In the genomic region with DNA sequence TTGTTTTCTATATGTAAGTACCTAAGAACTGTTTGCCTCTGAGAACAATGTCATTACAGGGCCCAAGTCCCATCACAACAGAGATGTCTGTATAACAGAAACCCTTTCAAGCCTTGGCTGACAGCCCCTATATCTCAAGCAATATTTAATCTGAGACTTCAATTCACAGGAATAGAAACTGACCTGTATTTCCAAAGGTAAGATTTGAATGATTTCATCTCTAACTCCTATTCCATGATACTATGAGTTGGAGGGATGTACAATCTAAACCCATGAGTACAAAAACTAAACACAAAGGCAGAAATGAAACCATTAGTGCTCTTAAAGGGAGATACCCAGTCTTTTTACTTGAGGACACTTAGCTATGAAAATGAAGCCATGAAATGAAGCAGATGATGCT, we compare ENCODE assay signal across 24 mouse cellular contexts.
DNase-seq lines count a peak whose midpoint lies in the region; ATAC-seq lines count a peak whose summit lies in the region.
"Had no signal": no experiment of that assay in that cellular context is flagged by ENCODE, and none has a peak within 500 bp of the region (broad histone marks: within the 10 kb centered on the region; RNA-seq: fewer than 3 reads in every experiment).

No protein-coding gene starts in this region.

- 0 out of 2 replicates have a peak overlapping the region, but pooled peaks have one; percentile 42 for H3K27ac ChIP-seq in brown adipose tissue, adult 24 weeks (replicated peaks; ENCODE audit: low read depth, low read length)
- H3K27ac ChIP-seq in liver, embryonic 15.5 days (replicated peaks): no peak overlapping the region
- H3K27ac ChIP-seq: embryonic facial prominence, embryonic 13.5 days; forebrain, embryonic 13.5 days; hindbrain, embryonic 12.5 days; kidney, embryonic 15.5 days; limb, embryonic 15.5 days; midbrain, embryonic 12.5 days had no signal

- no peak overlapping the region for H3K9ac ChIP-seq in liver, embryonic 15.5 days
- H3K9ac ChIP-seq: embryonic facial prominence, embryonic 13.5 days; forebrain, embryonic 13.5 days; hindbrain, embryonic 12.5 days; kidney, embryonic 15.5 days; limb, embryonic 15.5 days; midbrain, embryonic 12.5 days had no signal

- no peaks in the 10 kb centered on the region for H3K27me3 ChIP-seq in megakaryocyte, embryonic 14.5 days (replicated peaks)
- H3K27me3 ChIP-seq in liver, embryonic 15.5 days: no peaks in the 10 kb centered on the region
- H3K27me3 ChIP-seq: forebrain, embryonic 13.5 days; hindbrain, embryonic 12.5 days; kidney, embryonic 15.5 days; limb, embryonic 15.5 days; midbrain, embryonic 12.5 days had no signal

- H3K4me3 ChIP-seq in megakaryocyte, embryonic 14.5 days (replicated peaks): peak overlapping the region; percentile 94
- no peak overlapping the region for H3K4me3 ChIP-seq in brown adipose tissue, adult 24 weeks (ENCODE audit: insufficient read depth, low read depth, low read length)
- H3K4me3 ChIP-seq in liver, embryonic 15.5 days (replicated peaks): no peak overlapping the region
- H3K4me3 ChIP-seq: embryonic facial prominence, embryonic 13.5 days; forebrain, embryonic 13.5 days; hindbrain, embryonic 12.5 days; kidney, embryonic 15.5 days; limb, embryonic 15.5 days; midbrain, embryonic 12.5 days had no signal

- no peak for ATAC-seq in megakaryocyte, adult 5-6 weeks (ENCODE audit: poor library complexity, severe bottlenecking)
- ATAC-seq in liver, embryonic 15.5 days (ENCODE audit: insufficient read depth): no peak
- ATAC-seq: forebrain, embryonic 13.5 days had no signal

- peaks cover 75% of the 10 kb centered on the region for H3K4me1 ChIP-seq in megakaryocyte, embryonic 14.5 days
- no peaks in the 10 kb centered on the region; the same call in 1 of the 2 replicates for H3K4me1 ChIP-seq in brown adipose tissue, adult 24 weeks (ENCODE audit: control insufficient read depth, insufficient read depth, insufficient read length, low read length)
- H3K4me1 ChIP-seq in liver, embryonic 15.5 days (replicated peaks): no peaks in the 10 kb centered on the region; the same call in 1 of the 2 replicates

- H3K4me2 ChIP-seq in liver, embryonic 15.5 days: peak overlapping the region; percentile 21; the same call in 1 of the 2 replicates
- H3K4me2 ChIP-seq: embryonic facial prominence, embryonic 13.5 days; forebrain, embryonic 13.5 days; heart, embryonic 11.5 days; hindbrain, embryonic 12.5 days; kidney, embryonic 15.5 days; limb, embryonic 15.5 days; midbrain, embryonic 12.5 days had no signal

- peaks cover 26% of the 10 kb centered on the region for H3K36me3 ChIP-seq in megakaryocyte, embryonic 14.5 days (replicated peaks; ENCODE audit: low read length)
- H3K36me3 ChIP-seq in liver, embryonic 15.5 days (replicated peaks): no peaks in the 10 kb centered on the region
- H3K36me3 ChIP-seq: embryonic facial prominence, embryonic 13.5 days; hindbrain, embryonic 12.5 days; kidney, embryonic 15.5 days; limb, embryonic 15.5 days had no signal

- DNase-seq in c-Kit-positive CD71-positive TER-119-positive erythroid progenitor cells, embryonic 14.5 days (ENCODE audit: low spot score): no peak
- no peak for DNase-seq in neural tube, embryonic 10.5 days (ENCODE audit: extremely low spot score, low spot score)
- no peak for DNase-seq in cerebellum, postnatal 10 days
- DNase-seq: adrenal gland, postnatal 25 days; cerebellum, adult 2 months; cerebellum, postnatal 36 days; embryo, embryonic 11 days; heart, postnatal 14 days; kidney, adult 11 months; kidney, postnatal 36 days; layer of hippocampus, adult 9-11 months; left cerebral cortex, postnatal 4 days; thymus, postnatal 14 days had no signal

- H3K9me3 ChIP-seq in megakaryocyte, embryonic 14.5 days: no peaks in the 10 kb centered on the region
- H3K9me3 ChIP-seq in liver, embryonic 15.5 days (replicated peaks): no peaks in the 10 kb centered on the region
- H3K9me3 ChIP-seq: embryonic facial prominence, embryonic 13.5 days; forebrain, embryonic 13.5 days; hindbrain, embryonic 12.5 days; kidney, embryonic 15.5 days; limb, embryonic 15.5 days; midbrain, embryonic 12.5 days had no signal
